Mouse (Mus musculus) neural tube, embryonic 13.5 days (tissue): Measurements from ENCODE around the gene Hist1h1c. TPM values are rescaled to one million over a fixed set of nuclear protein-coding genes. Genes with fewer than 3 reads are reported as not detected.
A peak's percentile ranks its signal among the peaks of the same experiment; 100 is the strongest.

Source experiments
- ATAC-seq: fragments of 200-750 bp; cut with Nextera tagmentation; 2 replicates; pipeline ENCODE4 v1.8.0; 2017; ENCODE audit warnings: low read depth, mild to moderate bottlenecking, moderate TSS enrichment, moderate library complexity
- H3K27ac ChIP-seq: fragments of 300-500 bp; sonication (generic); replicated peaks from 2 replicates; pipeline ENCODE4 v1.5.1; 2015; ENCODE audit warnings: moderate library complexity, mild to moderate bottlenecking, inconsistent platforms
- H3K27me3 ChIP-seq: fragments of 300-500 bp; sonication (generic); 2 replicates; pipeline ENCODE4 v1.6.1; 2015; ENCODE audit warnings: mild to moderate bottlenecking, inconsistent platforms
- H3K36me3 ChIP-seq: fragments of 300-500 bp; sonication (generic); 2 replicates; pipeline ENCODE4 v1.6.1; 2015; ENCODE audit warnings: mild to moderate bottlenecking, inconsistent platforms
- H3K4me1 ChIP-seq: fragments of 300-500 bp; sonication (generic); replicated peaks from 2 replicates; pipeline ENCODE4 v1.6.1; 2015; ENCODE audit warnings: inconsistent platforms
- H3K4me2 ChIP-seq: fragments of 300-500 bp; sonication (generic); 2 replicates; pipeline ENCODE4 v1.6.1; 2015; ENCODE audit warnings: inconsistent platforms, mild to moderate bottlenecking, moderate library complexity
- H3K4me3 ChIP-seq: fragments of 300-500 bp; sonication (generic); 2 replicates; pipeline ENCODE4 v1.5.1; 2015; ENCODE audit warnings: mild to moderate bottlenecking, inconsistent platforms
- H3K9ac ChIP-seq: fragments of 300-500 bp; sonication (generic); 2 replicates; pipeline ENCODE4 v1.6.1; 2015; ENCODE audit warnings: moderate library complexity, mild to moderate bottlenecking, inconsistent platforms
- H3K9me3 ChIP-seq: fragments of 300-500 bp; sonication (generic); 2 replicates; pipeline ENCODE4 v1.6.1; 2016; ENCODE audit warnings: inconsistent platforms
- WGBS: fragments of 180-500 bp; shearing (Covaris S2); methylation state at CpG from one replicate; pipeline ENCODE4 v1.1.7; 2015; 5-methylcytosine and 5-hydroxymethylcytosine counted together
- polyA plus RNA-seq: library from polyadenylated mRNA; unstranded; fragments of >200 nt; fragmentation: Nextera tagmentation; extraction: Ambion mirVana; gene quantifications from 2 replicates; pipeline ENCODE4 v1.2.1, GENCODE M21; 2015

The Hist1h1c gene
- polyA plus RNA-seq = 12.5 and 13.1 TPM in 2 replicates

GRCm38 (mm10) chr13:23738677-23739068, at the start of gene Hist1h1c:
Gene Hist1h1c, plus strand, starts transcription at chr13:23738808.
- no peaks in the 10 kb centered on the region for H3K36me3 ChIP-seq
- peak within 1 kb of the TSS; percentile 48 for H3K4me3 ChIP-seq
- H3K9me3 ChIP-seq = no peaks in the 10 kb centered on the region
- peak within 1 kb of the TSS; percentile 98 for H3K4me2 ChIP-seq
- under 1% methylated on average over 38 of the region's 38 CpGs for WGBS
- H3K4me1 ChIP-seq = peaks cover 28% of the 10 kb centered on the region
- H3K27me3 ChIP-seq = no peaks in the 10 kb centered on the region
- peak within 1 kb of the TSS; percentile 78 for H3K9ac ChIP-seq
- peak within 1 kb of the TSS; percentile 90 for H3K27ac ChIP-seq
- peak; percentile 95 for ATAC-seq

GRCm38 (mm10) chr13:23688956-23689355, 49.7 kb upstream of the Hist1h1c start:
- H3K4me2 ChIP-seq = no peak overlapping the region
- no peak for ATAC-seq
- WGBS = 96% methylated on average over 2 of the region's 2 CpGs

GRCm38 (mm10) chr13:23689459-23689858, 49.1 kb upstream of the Hist1h1c start:
- Histone ChIP-seq H3K4me2 (no peak overlapping the region), H3K9ac (no peak overlapping the region), H3K27ac (no peak overlapping the region), H3K27me3 (no peaks in the 10 kb centered on the region), H3K36me3 (no peaks in the 10 kb centered on the region), H3K4me1 (peaks cover 16% of the 10 kb centered on the region), H3K9me3 (no peaks in the 10 kb centered on the region), H3K4me3 (no peak overlapping the region)
- ATAC-seq = no peak
- 83% methylated on average over 2 of the region's 2 CpGs for WGBS

More at GRCm38 (mm10) chr13:23688956-23689355, 49.7 kb upstream of the Hist1h1c start:
- H3K27ac ChIP-seq = no peak overlapping the region
- H3K27me3 ChIP-seq = no peaks in the 10 kb centered on the region
- H3K4me1 ChIP-seq = peaks cover 16% of the 10 kb centered on the region
- no peak overlapping the region for H3K4me3 ChIP-seq
- no peaks in the 10 kb centered on the region for H3K36me3 ChIP-seq
- no peaks in the 10 kb centered on the region for H3K9me3 ChIP-seq
- no peak overlapping the region for H3K9ac ChIP-seq

- no peak overlapping the region for H3K27ac ChIP-seq
- H3K9me3 ChIP-seq = no peaks in the 10 kb centered on the region
- H3K36me3 ChIP-seq = no peaks in the 10 kb centered on the region
- no peak overlapping the region for H3K4me2 ChIP-seq
- H3K4me3 ChIP-seq = no peak overlapping the region
- 86% methylated on average over 6 of the region's 6 CpGs for WGBS
- H3K27me3 ChIP-seq = no peaks in the 10 kb centered on the region
- H3K4me1 ChIP-seq = peaks cover 11% of the 10 kb centered on the region
- no peak overlapping the region for H3K9ac ChIP-seq
- no peak for ATAC-seq
Observed at GRCm38 (mm10) chr13:23693856-23694440, 44.7 kb upstream of the Hist1h1c start.

- Histone ChIP-seq H3K27me3 (no peaks in the 10 kb centered on the region), H3K4me1 (peaks cover 14% of the 10 kb centered on the region), H3K36me3 (no peaks in the 10 kb centered on the region), H3K27ac (no peak overlapping the region), H3K4me2 (no peak overlapping the region), H3K9me3 (no peaks in the 10 kb centered on the region), H3K4me3 (no peak overlapping the region), H3K9ac (no peak overlapping the region)
- 93% methylated on average over 9 of the region's 9 CpGs for WGBS
- no peak for ATAC-seq
Observed at GRCm38 (mm10) chr13:23694956-23695355, 43.7 kb upstream of the Hist1h1c start.

GRCm38 (mm10) chr13:23695514-23695913, 43.1 kb upstream of the Hist1h1c start, which contains the start of gene Hist1h1t:
Gene Hist1h1t, plus strand, starts transcription at chr13:23695814.
- Histone ChIP-seq H3K27ac (no peak within 1 kb of the TSS), H3K4me1 (peaks cover 14% of the 10 kb centered on the region), H3K4me2 (peak within 1 kb of the TSS; percentile 12; the same call in 1 of the 2 replicates), H3K9me3 (no peaks in the 10 kb centered on the region), H3K36me3 (no peaks in the 10 kb centered on the region), H3K4me3 (no peak within 1 kb of the TSS), H3K27me3 (no peaks in the 10 kb centered on the region), H3K9ac (no peak within 1 kb of the TSS)
- ATAC-seq = no peak
- WGBS = 54% methylated on average over 9 of the region's 13 CpGs

GRCm38 (mm10) chr13:23696061-23696474, 42.5 kb upstream of the Hist1h1c start:
- WGBS = 67% methylated on average over 15 of the region's 15 CpGs
- Histone ChIP-seq H3K36me3 (no peaks in the 10 kb centered on the region), H3K27ac (no peak overlapping the region), H3K4me1 (peaks cover 14% of the 10 kb centered on the region), H3K9me3 (no peaks in the 10 kb centered on the region), H3K9ac (no peak overlapping the region), H3K4me2 (peak overlapping the region; percentile 12; the same call in 1 of the 2 replicates), H3K4me3 (no peak overlapping the region), H3K27me3 (no peaks in the 10 kb centered on the region)
- no peak for ATAC-seq

GRCm38 (mm10) chr13:23697491-23698299, 40.9 kb upstream of the Hist1h1c start:
- WGBS = under 1% methylated on average over 27 of the region's 32 CpGs
- peak overlapping the region; percentile 71 for H3K9ac ChIP-seq
- no peaks in the 10 kb centered on the region for H3K36me3 ChIP-seq
- peak overlapping the region; percentile 73 for H3K4me2 ChIP-seq
- ATAC-seq = peak; percentile 82
- peak overlapping the region; percentile 92 for H3K27ac ChIP-seq
- H3K27me3 ChIP-seq = no peaks in the 10 kb centered on the region
- H3K4me3 ChIP-seq = peak overlapping the region; percentile 45
- peaks cover 14% of the 10 kb centered on the region for H3K4me1 ChIP-seq
- no peaks in the 10 kb centered on the region for H3K9me3 ChIP-seq

GRCm38 (mm10) chr13:23698300-23698693, 40.3 kb upstream of the Hist1h1c start, which contains the start of gene Hist1h4c:
Gene Hist1h4c, minus strand, starts transcription at chr13:23698454.
- peak within 1 kb of the TSS; percentile 45 for H3K4me3 ChIP-seq
- WGBS = under 1% methylated on average over 22 of the region's 22 CpGs
- peaks cover 14% of the 10 kb centered on the region for H3K4me1 ChIP-seq
- no peaks in the 10 kb centered on the region for H3K9me3 ChIP-seq
- peak within 1 kb of the TSS; percentile 92 for H3K27ac ChIP-seq
- H3K36me3 ChIP-seq = no peaks in the 10 kb centered on the region
- H3K4me2 ChIP-seq = peak within 1 kb of the TSS; percentile 73
- peak within 1 kb of the TSS; percentile 71 for H3K9ac ChIP-seq
- ATAC-seq = peak; percentile 97
- H3K27me3 ChIP-seq = no peaks in the 10 kb centered on the region; the same call in 1 of the 2 replicates

GRCm38 (mm10) chr13:23698996-23699395, 39.6 kb upstream of the Hist1h1c start:
- Histone ChIP-seq H3K4me2 (peak overlapping the region; percentile 73), H3K4me1 (peaks cover 14% of the 10 kb centered on the region), H3K27ac (peak overlapping the region; percentile 70), H3K9me3 (no peaks in the 10 kb centered on the region), H3K36me3 (no peaks in the 10 kb centered on the region), H3K9ac (peak overlapping the region; percentile 48; the same call in 1 of the 2 replicates), H3K4me3 (no peak overlapping the region), H3K27me3 (no peaks in the 10 kb centered on the region; the same call in 1 of the 2 replicates)
- ATAC-seq = no peak
- WGBS = 73% methylated on average over 6 of the region's 6 CpGs

GRCm38 (mm10) chr13:23699767-23700166, 38.8 kb upstream of the Hist1h1c start:
- Histone ChIP-seq H3K4me3 (no peak overlapping the region), H3K9ac (no peak overlapping the region), H3K4me1 (peaks cover 14% of the 10 kb centered on the region), H3K27me3 (no peaks in the 10 kb centered on the region; the same call in 1 of the 2 replicates), H3K36me3 (no peaks in the 10 kb centered on the region), H3K9me3 (no peaks in the 10 kb centered on the region), H3K27ac (no peak overlapping the region), H3K4me2 (no peak overlapping the region)
- no peak for ATAC-seq
- 68% methylated on average over 3 of the region's 3 CpGs for WGBS
